Mouse (Mus musculus): ENCODE measurements around the gene Kdf1.

Gene Kdf1

GRCm38 (mm10) chr4:133518601-133519368, at the start of gene Kdf1:
Gene Kdf1, plus strand, starts transcription at chr4:133518963.
- DNase-seq = no peak

- no peak for DNase-seq
Observed at GRCm38 (mm10) chr4:133469122-133469521, 49.6 kb upstream of the Kdf1 start.

- no peak for DNase-seq
Observed at GRCm38 (mm10) chr4:133471135-133471821, 47.5 kb upstream of the Kdf1 start.

DNA sequence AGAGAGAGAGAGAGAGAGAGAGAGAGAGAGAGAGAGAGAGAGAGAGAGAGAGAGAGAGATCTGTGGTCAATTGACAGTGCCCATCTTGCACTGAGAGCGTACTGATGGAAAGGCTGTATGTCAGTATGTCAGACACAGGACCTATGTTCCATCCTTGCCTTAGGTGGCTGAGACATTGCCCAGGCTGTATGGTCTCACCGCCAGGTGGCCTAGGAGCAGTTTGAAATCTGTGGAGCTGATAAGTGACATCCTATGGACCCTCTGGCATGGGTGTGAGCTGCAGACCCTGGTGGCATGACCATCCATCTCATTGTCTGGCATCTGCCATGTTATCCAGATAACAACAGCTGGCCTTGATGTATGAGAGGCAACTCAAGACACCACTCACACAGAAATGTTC, 44.9 kb upstream of the Kdf1 start:
- no peak for DNase-seq

GRCm38 (mm10) chr4:133479458-133480184, 39.1 kb upstream of the Kdf1 start, which contains the start of gene Tent5b:
Gene Tent5b, plus strand, starts transcription at chr4:133480132.
- DNase-seq = peak; percentile 91 to 95

DNA sequence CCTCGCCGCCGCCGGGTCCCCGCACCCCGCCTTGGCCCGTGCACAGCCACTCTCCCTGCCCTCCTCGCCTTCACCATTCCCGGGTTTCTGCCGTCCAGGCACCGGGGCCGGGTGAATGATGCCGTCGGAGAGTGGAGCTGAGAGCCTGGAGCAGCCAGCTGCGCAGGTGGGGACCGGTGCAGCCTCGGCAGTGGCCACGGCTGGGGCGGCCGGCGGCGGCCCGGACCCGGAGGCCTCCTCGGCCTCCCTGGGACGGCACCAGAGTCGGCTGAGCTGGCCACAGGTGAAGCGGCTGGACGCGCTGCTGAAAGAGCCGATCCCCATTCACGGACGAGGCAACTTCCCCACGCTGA, 38.6 kb upstream of the Kdf1 start:
- no peak for DNase-seq

DNA sequence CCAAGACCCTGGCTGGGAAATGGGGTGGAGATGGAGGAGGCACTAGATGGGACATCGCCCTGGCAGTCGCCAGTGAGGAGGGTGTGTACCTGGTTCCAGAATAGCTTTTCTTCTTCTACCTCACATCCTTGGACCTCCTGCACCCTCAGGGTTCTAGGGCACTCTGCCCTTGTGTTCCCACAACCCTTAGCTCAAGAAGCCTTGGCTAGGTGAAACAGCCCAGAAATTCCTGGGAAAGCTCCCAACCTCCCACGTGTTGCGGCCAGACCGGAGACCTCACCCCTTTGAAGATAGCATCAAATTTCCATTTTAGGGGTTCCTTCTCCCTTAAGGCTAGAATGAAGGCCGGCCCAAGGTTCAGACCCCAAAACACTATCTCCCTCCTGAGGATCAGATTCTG, 38.0 kb upstream of the Kdf1 start:
- no peak for DNase-seq

- no peak for DNase-seq
Observed at GRCm38 (mm10) chr4:133481488-133481887, 37.3 kb upstream of the Kdf1 start.

- DNase-seq = no peak
Observed at GRCm38 (mm10) chr4:133482479-133482878, 36.3 kb upstream of the Kdf1 start.

DNA sequence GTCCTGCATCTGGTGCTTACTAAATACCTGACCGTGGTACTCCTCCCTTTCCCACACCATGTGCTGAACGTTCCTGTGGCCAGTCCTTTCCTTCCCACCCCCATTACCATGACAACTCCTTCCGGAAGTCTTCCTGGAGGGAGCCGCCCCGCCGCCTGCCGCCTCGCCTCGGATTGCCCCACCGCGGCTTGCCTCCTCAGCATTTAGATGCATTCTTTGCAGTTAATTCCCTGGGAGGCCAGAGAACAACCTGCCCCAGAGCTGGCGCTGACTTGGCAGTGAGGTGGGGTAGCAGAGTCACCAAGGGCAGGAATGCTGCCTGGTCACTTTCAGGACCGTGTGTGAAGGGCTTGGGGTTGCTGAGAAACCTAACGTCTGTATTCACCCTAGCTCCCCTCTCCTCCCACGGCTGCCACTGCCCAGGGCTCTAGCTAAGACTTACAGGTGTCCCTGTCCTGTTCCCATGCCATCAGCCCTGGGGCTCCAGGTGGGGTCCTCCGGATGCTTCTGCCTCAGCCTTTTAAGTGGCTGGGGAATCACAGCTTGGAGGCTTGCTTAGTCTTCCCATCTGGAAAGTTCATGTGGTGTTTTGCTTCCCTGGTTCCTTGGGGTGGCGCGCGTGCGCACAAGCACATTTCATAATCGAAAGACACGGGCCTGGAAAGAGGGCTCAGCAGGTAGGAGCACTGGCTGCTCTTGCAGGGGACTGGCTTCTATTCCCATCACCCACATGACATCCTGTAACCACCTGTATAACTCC, 34.3 kb upstream of the Kdf1 start:
- no peak for DNase-seq

- no peak for DNase-seq
Observed at GRCm38 (mm10) chr4:133485691-133486425, 32.9 kb upstream of the Kdf1 start.

- no peak for DNase-seq
Observed at GRCm38 (mm10) chr4:133486673-133487357, 31.9 kb upstream of the Kdf1 start.

- no peak for DNase-seq
Observed at GRCm38 (mm10) chr4:133488619-133489392, 30.0 kb upstream of the Kdf1 start.

DNA sequence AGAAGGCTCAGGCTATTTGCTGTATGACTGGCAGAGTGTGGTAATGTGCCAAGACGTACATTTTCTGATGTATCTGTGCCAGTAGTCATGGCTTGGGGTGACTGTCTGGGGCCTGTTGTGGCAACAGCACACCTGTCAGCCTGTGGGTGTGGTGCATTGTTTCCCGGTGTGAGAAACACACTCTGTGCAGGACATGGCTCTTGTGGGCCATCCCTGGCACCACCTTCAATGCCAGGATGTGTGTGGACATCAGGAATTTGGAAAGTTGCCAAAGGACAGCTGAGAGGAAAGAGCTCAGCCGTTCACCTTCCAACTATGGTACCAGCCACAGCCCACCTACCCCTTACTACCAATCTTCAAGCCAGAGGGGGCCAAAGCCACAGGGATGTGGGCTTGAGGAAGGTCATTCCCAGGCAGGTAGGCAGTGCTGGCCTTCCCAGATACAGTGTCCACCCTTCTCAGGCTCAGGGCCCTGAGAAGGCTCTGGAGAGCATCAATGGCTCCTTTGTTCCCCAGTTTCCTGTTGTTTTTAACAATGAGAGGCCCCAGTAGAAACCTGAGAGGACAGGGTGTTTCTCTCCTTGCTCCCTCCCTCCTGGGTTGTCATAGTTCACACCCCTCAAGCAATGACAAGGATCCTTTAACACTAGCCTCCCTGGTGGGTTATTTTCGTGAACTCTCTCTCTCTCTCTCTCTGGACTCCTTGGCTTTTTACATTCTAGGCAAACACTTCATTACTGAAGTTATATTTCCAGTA, 29.1 kb upstream of the Kdf1 start:
- peak in 1 of 2 experiments; percentile 27 for DNase-seq

- DNase-seq = no peak
Observed at GRCm38 (mm10) chr4:133491800-133492199, 27.0 kb upstream of the Kdf1 start.

DNA sequence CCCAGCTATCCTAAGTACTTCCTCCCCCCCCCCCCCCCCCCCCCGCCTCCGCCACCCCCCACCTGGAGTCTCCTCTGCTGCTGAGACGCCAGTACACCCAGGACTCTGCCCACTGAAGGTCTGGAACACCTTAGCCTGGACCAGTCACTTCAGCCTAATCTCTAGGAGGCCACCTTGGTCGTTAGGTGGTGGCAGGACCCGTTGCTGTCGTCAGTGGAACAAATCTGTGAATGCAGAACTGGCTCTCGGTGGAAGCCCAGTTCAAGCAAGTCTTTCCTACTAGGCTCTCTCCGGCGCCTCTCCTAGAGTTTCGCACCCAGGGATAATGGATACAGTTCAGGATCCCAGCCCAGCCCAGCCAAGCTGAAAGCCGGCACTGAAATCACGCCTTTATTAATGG, 24.9 kb upstream of the Kdf1 start:
- no peak for DNase-seq

GRCm38 (mm10) chr4:133494432-133494831, 24.3 kb upstream of the Kdf1 start:
- peak; percentile 91 to 95 for DNase-seq

- DNase-seq = no peak
Observed at GRCm38 (mm10) chr4:133494867-133495266, 23.9 kb upstream of the Kdf1 start.

DNA sequence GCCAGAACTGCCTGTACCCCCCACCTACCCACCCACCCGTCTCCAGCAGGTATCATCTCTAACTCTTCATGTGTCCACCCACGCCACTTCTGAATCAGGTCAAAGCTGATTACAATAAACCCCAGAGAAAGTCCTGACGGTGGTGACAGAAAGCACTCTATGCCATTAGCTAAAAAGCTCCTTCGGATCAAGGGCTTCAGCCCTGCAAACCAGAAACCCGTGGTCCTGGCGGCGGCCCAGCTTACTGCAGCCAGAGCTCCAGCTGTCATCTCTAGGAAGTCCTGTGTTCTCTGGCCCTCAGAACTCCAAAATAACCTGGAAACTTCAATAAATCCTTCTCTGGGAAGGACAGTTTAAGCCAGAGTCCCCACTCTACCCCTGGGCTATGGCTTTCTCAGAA, 23.1 kb upstream of the Kdf1 start:
- peak; percentile 70 to 83 for DNase-seq
